Mouse (Mus musculus): Measurements from ENCODE around the gene Mpg. TPM values are rescaled to one million over a fixed set of nuclear protein-coding genes. Genes with fewer than 3 reads are reported as not detected.
A peak's percentile ranks its signal among the peaks of the same experiment; 100 is the strongest.

The Mpg gene
- polyA plus RNA-seq, 1 experiment from 2014 or later: 37.8 TPM

- no peak for DNase-seq (ENCODE audit: low spot score)
- H3K4me2 ChIP-seq (ENCODE audit: low read depth, severe bottlenecking): no peak overlapping the region
- peaks cover 6% of the 10 kb centered on the region; the same call in 1 of the 2 replicates for H3K36me3 ChIP-seq (ENCODE audit: control insufficient read depth, insufficient read depth, low read length)
- no peak overlapping the region for H3K27ac ChIP-seq (replicated peaks; ENCODE audit: low read depth, low read length)
- no peak overlapping the region for H3K9ac ChIP-seq (ENCODE audit: low read length)
- no peaks in the 10 kb centered on the region for H3K9me3 ChIP-seq (ENCODE audit: control insufficient read depth, low read length)
- peaks cover 8% of the 10 kb centered on the region for H3K4me1 ChIP-seq (ENCODE audit: control insufficient read depth, insufficient read depth, low read length)
- no peak overlapping the region for H3K4me3 ChIP-seq (ENCODE audit: low read depth, low read length)
- 89% methylated on average over 4 of the region's 4 CpGs for WGBS
- H3K27me3 ChIP-seq (ENCODE audit: control insufficient read depth, insufficient read depth, low read length): no peaks in the 10 kb centered on the region
- ATAC-seq (ENCODE audit: insufficient number of reproducible peaks, low FRiP score, low TSS enrichment, low read depth): no peak
These were observed 3.9 kb downstream of the Mpg start for GRCm38 (mm10) chr11:32230220-32230619.

- Histone ChIP-seq H3K36me3 (ENCODE audit: control insufficient read depth, insufficient read depth, low read length) (peaks cover 6% of the 10 kb centered on the region; the same call in 1 of the 2 replicates), H3K4me2 (ENCODE audit: low read depth, severe bottlenecking) (no peak overlapping the region), H3K4me1 (ENCODE audit: control insufficient read depth, insufficient read depth, low read length) (no peaks in the 10 kb centered on the region), H3K27ac (replicated peaks; ENCODE audit: low read depth, low read length) (no peak overlapping the region), H3K27me3 (ENCODE audit: control insufficient read depth, insufficient read depth, low read length) (no peaks in the 10 kb centered on the region), H3K4me3 (ENCODE audit: low read depth, low read length) (no peak overlapping the region), H3K9ac (ENCODE audit: low read length) (no peak overlapping the region), H3K9me3 (ENCODE audit: control insufficient read depth, low read length) (no peaks in the 10 kb centered on the region)
- DNase-seq (ENCODE audit: low spot score): no peak
- ATAC-seq (ENCODE audit: insufficient number of reproducible peaks, low FRiP score, low TSS enrichment, low read depth): no peak
- 91% methylated on average over 2 of the region's 2 CpGs for WGBS
These were observed 4.8 kb downstream of the Mpg start for GRCm38 (mm10) chr11:32231125-32231524.

- 71% methylated on average over 10 of the region's 10 CpGs for WGBS
- H3K36me3 ChIP-seq (ENCODE audit: control insufficient read depth, insufficient read depth, low read length): peaks cover 6% of the 10 kb centered on the region; the same call in 1 of the 2 replicates
- peak; percentile 42 for DNase-seq (ENCODE audit: low spot score)
- H3K4me2 ChIP-seq (ENCODE audit: low read depth, severe bottlenecking): no peak overlapping the region
- H3K9me3 ChIP-seq (ENCODE audit: control insufficient read depth, low read length): no peaks in the 10 kb centered on the region
- no peak overlapping the region for H3K4me3 ChIP-seq (ENCODE audit: low read depth, low read length)
- no peak overlapping the region for H3K27ac ChIP-seq (replicated peaks; ENCODE audit: low read depth, low read length)
- ATAC-seq (ENCODE audit: insufficient number of reproducible peaks, low FRiP score, low TSS enrichment, low read depth): 0 out of 2 replicates have a peak, but pooled peaks have one; percentile 8
- no peaks in the 10 kb centered on the region for H3K27me3 ChIP-seq (ENCODE audit: control insufficient read depth, insufficient read depth, low read length)
- no peak overlapping the region for H3K9ac ChIP-seq (ENCODE audit: low read length)
- H3K4me1 ChIP-seq (ENCODE audit: control insufficient read depth, insufficient read depth, low read length): no peaks in the 10 kb centered on the region
These were observed 6.5 kb downstream of the Mpg start for GRCm38 (mm10) chr11:32232848-32233247.

- H3K27me3 ChIP-seq (ENCODE audit: control insufficient read depth, insufficient read depth, low read length): no peaks in the 10 kb centered on the region
- ATAC-seq (ENCODE audit: insufficient number of reproducible peaks, low FRiP score, low TSS enrichment, low read depth) (no peak), DNase-seq (ENCODE audit: low spot score) (no peak)
- no peaks in the 10 kb centered on the region for H3K9me3 ChIP-seq (ENCODE audit: control insufficient read depth, low read length)
- WGBS: 89% methylated on average over 3 of the region's 3 CpGs
- no peaks in the 10 kb centered on the region for H3K4me1 ChIP-seq (ENCODE audit: control insufficient read depth, insufficient read depth, low read length)
- peaks cover 6% of the 10 kb centered on the region; the same call in 1 of the 2 replicates for H3K36me3 ChIP-seq (ENCODE audit: control insufficient read depth, insufficient read depth, low read length)
- no peak overlapping the region for H3K4me2 ChIP-seq (ENCODE audit: low read depth, severe bottlenecking)
- H3K4me3 ChIP-seq (ENCODE audit: low read depth, low read length): no peak overlapping the region
- no peak overlapping the region for H3K9ac ChIP-seq (ENCODE audit: low read length)
- no peak overlapping the region for H3K27ac ChIP-seq (replicated peaks; ENCODE audit: low read depth, low read length)
These were observed 7.6 kb downstream of the Mpg start for GRCm38 (mm10) chr11:32233895-32234294.

- ATAC-seq (ENCODE audit: insufficient number of reproducible peaks, low FRiP score, low TSS enrichment, low read depth) (no peak), DNase-seq (ENCODE audit: low spot score) (no peak)
- Histone ChIP-seq H3K4me2 (ENCODE audit: low read depth, severe bottlenecking) (no peak overlapping the region), H3K9me3 (ENCODE audit: control insufficient read depth, low read length) (no peaks in the 10 kb centered on the region), H3K4me1 (ENCODE audit: control insufficient read depth, insufficient read depth, low read length) (no peaks in the 10 kb centered on the region), H3K4me3 (ENCODE audit: low read depth, low read length) (no peak overlapping the region), H3K27me3 (ENCODE audit: control insufficient read depth, insufficient read depth, low read length) (no peaks in the 10 kb centered on the region), H3K27ac (replicated peaks; ENCODE audit: low read depth, low read length) (no peak overlapping the region), H3K9ac (ENCODE audit: low read length) (no peak overlapping the region), H3K36me3 (ENCODE audit: control insufficient read depth, insufficient read depth, low read length) (peaks cover 8% of the 10 kb centered on the region; the same call in 1 of the 2 replicates)
- 92% methylated on average over 6 of the region's 6 CpGs for WGBS
These were observed 8.6 kb downstream of the Mpg start for GRCm38 (mm10) chr11:32234816-32235485.

- Histone ChIP-seq H3K4me1 (ENCODE audit: control insufficient read depth, insufficient read depth, low read length) (no peaks in the 10 kb centered on the region), H3K4me3 (ENCODE audit: low read depth, low read length) (no peak overlapping the region), H3K27ac (replicated peaks; ENCODE audit: low read depth, low read length) (no peak overlapping the region), H3K9me3 (ENCODE audit: control insufficient read depth, low read length) (no peaks in the 10 kb centered on the region), H3K27me3 (ENCODE audit: control insufficient read depth, insufficient read depth, low read length) (no peaks in the 10 kb centered on the region), H3K9ac (ENCODE audit: low read length) (no peak overlapping the region), H3K4me2 (ENCODE audit: low read depth, severe bottlenecking) (no peak overlapping the region), H3K36me3 (ENCODE audit: control insufficient read depth, insufficient read depth, low read length) (peaks cover 8% of the 10 kb centered on the region; the same call in 1 of the 2 replicates)
- DNase-seq (ENCODE audit: low spot score): no peak
- ATAC-seq (ENCODE audit: insufficient number of reproducible peaks, low FRiP score, low TSS enrichment, low read depth): no peak
- WGBS: 82% methylated on average over 3 of the region's 3 CpGs
These were observed 9.3 kb downstream of the Mpg start for GRCm38 (mm10) chr11:32235646-32236045.

GRCm38 (mm10) chr11:32236132-32236531 lies 9.8 kb downstream of the Mpg start:
- Histone ChIP-seq H3K27ac (replicated peaks; ENCODE audit: low read depth, low read length) (no peak overlapping the region), H3K4me2 (ENCODE audit: low read depth, severe bottlenecking) (no peak overlapping the region), H3K9ac (ENCODE audit: low read length) (no peak overlapping the region), H3K27me3 (ENCODE audit: control insufficient read depth, insufficient read depth, low read length) (no peaks in the 10 kb centered on the region), H3K36me3 (ENCODE audit: control insufficient read depth, insufficient read depth, low read length) (peaks cover 8% of the 10 kb centered on the region; the same call in 1 of the 2 replicates), H3K4me1 (ENCODE audit: control insufficient read depth, insufficient read depth, low read length) (no peaks in the 10 kb centered on the region), H3K4me3 (ENCODE audit: low read depth, low read length) (no peak overlapping the region), H3K9me3 (ENCODE audit: control insufficient read depth, low read length) (no peaks in the 10 kb centered on the region)
- ATAC-seq (ENCODE audit: insufficient number of reproducible peaks, low FRiP score, low TSS enrichment, low read depth) (no peak), DNase-seq (ENCODE audit: low spot score) (no peak)
- WGBS: 83% methylated on average over 2 of the region's 2 CpGs

- Histone ChIP-seq H3K27ac (replicated peaks; ENCODE audit: low read depth, low read length) (no peak overlapping the region), H3K4me2 (ENCODE audit: low read depth, severe bottlenecking) (no peak overlapping the region), H3K9ac (ENCODE audit: low read length) (no peak overlapping the region), H3K9me3 (ENCODE audit: control insufficient read depth, low read length) (no peaks in the 10 kb centered on the region), H3K27me3 (ENCODE audit: control insufficient read depth, insufficient read depth, low read length) (no peaks in the 10 kb centered on the region), H3K4me1 (ENCODE audit: control insufficient read depth, insufficient read depth, low read length) (no peaks in the 10 kb centered on the region), H3K36me3 (ENCODE audit: control insufficient read depth, insufficient read depth, low read length) (peaks cover 7% of the 10 kb centered on the region; the same call in 1 of the 2 replicates), H3K4me3 (ENCODE audit: low read depth, low read length) (no peak overlapping the region)
- WGBS: 64% methylated on average over 9 of the region's 9 CpGs
- ATAC-seq (ENCODE audit: insufficient number of reproducible peaks, low FRiP score, low TSS enrichment, low read depth) (no peak), DNase-seq (ENCODE audit: low spot score) (peak; percentile 73)
These were observed 10.6 kb downstream of the Mpg start for GRCm38 (mm10) chr11:32236712-32237410.

Data from limb, embryonic 11.5 days (tissue).